Mouse (Mus musculus) brain, embryonic 18.5 days (tissue): Measurements from ENCODE around the gene Gfi1b.

Experiments used
- DNase-seq: peaks from one replicate; pipeline ENCODE4 v3.0.0-alpha.2; 2012; ENCODE audit warnings: low read depth, low spot score

Gfi1b gene

DNA sequence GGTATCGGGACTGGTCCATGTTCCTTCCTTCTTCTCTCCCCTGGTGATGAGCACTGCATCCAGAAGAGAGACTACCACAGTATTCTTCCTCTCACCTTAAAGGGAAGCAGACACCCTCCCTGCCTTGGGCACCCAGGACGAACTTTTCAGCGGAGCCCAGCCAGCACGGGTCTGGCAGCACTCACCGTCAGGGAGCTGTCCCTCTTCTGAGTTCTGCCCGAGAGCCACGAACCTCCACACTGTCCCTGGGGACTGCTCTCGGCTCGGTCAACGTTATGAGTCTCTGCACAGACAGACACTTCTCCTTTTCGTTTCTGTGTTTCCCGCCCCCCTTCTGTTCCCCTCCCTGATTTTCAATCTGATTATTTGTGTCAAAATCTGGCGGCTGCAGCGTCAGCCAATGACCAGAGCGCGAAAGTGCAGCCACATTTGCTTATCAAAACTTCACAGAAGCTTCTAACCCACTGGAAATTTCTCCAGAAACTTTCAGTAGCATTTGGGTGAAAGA, at the start of gene Gfi1b:
TSS of gene Gfi1b (minus strand) at position 319 of the 508 bp plus-strand sequence.
- DNase-seq = no peak

DNA sequence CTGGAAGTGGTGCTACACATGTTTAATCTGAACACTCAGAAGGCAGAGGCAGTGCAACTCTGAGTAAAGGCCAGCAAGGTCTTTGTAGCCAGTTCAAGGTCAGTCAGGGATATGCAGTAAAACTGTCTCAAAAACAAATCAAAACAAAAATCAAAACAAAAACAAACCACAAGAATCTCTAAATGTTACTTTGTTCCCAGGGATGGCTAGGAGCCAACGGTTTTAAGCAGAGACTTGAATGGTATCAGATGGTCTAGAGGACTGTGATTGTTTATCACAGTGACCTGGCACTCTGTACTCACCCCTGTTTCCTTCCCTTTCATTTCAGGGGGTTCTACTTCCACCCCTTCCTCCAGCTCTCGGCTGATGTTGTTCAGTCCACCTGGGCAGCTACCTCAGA, 49.7 kb upstream of the Gfi1b start:
- no peak for DNase-seq

DNA sequence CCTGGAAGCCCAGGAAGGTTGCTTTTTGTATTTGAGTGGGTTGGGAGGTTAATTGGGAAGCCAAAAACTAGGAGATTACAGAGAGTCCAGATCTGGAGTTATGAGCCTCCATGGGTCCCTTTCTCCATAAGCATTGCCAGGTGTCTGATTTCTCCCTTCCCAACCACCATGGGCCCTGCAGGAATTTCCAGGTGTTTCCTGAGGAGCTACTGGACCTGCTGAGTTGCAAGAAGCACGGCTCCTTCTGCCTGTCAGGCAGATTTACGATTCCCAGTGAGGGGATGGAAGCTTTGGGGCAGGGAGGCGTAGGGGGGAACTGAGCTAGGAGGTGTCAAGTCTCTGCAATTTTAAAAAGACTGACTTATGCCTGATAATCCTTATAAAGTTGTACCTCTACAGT, 44.0 kb upstream of the Gfi1b start:
- DNase-seq = no peak

DNA sequence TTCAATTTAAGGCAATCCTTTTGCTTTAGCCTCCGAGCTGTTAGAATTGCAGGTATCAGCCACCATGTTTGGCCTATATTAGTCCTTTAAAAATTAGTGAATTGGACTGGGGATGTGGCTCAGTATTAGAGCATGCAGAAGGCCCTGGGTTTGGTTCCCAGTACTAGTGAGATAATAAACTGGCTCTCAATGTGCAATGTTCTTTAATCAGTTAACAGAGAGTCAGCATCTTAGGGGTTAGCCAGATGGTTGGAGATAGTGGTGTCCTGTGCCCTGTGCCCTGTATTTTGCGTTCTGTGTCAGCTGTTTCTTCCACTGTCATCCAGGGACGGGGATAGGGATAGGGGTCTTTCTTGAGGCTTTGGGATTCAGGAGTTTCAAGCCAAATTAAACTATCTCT, 41.1 kb upstream of the Gfi1b start:
- no peak for DNase-seq

DNA sequence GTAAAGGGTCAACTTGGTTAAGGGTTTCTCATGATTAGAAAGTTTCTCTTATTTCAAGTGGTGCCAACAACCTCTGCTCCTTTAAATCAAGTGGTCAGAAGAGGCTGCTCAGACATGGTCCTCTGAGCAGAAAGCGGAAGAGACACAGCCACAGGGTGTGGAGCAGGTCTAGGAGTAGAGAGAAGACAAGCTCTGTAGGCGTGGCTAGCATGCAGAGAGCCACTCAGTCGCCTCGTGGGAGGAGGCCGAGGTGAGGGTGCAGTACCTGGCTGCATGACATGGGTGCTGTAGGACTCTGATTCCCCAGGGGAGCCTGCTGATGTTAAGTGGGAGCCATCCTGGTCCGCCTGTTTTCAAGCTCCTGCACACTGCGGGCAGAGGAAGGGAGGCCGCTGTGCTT, 34.4 kb upstream of the Gfi1b start:
- no peak for DNase-seq

DNA sequence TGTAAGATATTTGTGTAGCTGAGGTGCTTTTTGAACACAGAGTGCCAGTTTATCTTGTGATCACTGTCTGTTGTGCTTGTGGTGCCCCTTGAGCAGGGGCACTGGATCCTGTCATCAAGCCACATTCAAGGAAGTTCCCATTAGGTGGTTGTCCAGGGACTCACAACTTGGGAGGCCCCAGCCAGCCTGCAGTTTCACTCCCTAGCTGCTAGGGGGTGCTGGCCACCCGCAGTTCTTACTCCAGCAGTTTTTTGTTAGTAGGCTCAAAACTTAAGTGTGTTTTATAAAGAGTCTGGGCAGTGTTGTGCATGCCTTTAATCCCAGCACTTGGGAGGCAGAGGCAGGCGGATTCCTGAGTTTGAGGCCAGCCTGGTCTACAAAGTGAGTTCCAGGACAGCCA, 32.5 kb upstream of the Gfi1b start:
- no peak for DNase-seq

DNA sequence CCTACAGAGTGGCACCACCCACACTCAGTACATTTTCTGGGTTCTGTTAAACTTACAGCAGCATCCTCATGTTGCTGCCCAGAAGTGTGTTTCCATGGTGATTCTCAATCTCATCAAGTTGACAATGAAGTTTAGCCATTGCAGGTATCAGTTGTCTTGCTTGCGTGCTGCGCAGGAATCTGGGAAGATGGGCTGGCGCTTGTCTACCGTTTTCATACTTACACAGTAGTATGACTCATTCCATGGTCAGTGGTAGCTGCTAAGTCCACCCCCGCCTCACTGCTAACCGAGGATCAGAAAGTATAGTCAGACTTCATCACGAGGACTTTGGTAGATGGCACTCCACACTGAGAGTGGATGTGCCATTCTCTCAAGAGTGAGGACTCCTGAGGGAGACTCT, 31.6 kb upstream of the Gfi1b start:
- no peak for DNase-seq

DNA sequence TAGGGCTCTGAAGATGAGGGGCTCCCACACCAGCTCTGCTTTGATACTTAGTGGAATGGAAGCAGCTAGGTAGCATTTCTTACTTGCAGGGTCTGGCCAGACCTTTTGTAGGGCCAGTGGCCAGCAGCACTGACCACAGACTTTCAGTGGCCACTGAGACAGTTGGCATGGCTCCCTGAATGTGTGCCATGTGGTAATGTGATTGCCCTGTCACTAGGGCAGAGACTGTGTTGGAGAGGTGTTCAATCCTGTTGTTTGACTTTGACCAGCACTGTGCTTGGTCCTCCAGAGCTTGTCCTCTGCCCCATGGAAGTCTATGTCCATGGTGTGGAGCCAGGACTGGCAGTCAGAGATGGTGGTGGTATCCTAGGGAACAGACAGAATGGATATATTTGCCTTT, 28.7 kb upstream of the Gfi1b start:
- DNase-seq = no peak

DNA sequence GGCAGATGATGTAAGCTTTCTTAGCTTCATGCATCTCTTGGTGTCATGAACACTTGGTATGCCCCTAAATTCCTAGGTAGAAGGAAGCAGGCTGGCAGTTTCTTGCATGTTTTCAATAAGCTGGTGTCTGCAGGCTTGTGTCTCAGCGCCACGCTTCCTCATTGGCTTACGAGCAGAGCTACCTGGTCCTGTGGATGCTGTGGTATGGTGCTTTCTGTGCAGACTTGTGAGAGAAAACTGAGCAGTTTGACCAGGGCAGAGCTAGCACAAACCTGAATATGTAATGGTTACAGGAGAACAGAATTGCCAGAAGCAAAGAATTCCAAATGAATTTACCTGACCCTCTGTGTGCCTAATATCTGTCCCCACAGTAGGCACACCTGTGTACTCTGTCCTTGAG, 21.3 kb upstream of the Gfi1b start:
- no peak for DNase-seq

DNA sequence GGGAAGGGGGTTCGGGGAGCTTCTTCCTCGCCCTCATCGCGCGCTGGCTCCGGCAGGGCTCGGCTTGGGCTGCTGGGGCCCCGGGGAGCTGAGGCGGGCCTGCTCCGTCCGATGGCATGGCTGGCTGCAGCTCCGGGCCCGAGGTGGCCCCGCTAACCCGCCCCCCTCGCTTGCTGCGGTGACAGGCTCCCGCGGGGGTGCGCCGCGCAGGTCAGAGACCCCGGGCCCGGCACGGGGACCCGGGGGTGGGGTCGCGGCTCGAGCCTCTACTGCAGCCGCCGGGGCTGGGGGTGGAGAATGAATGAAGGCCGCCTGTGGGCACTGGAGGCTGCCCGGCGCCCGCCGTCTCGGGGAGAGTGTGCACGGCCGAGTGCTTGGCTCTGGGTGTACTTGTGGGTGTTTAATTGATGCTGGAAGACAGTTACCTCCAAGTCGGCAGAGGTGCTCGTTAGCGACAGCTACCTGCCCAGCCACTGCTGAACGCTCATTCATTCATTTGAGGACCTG, 19.7 kb upstream of the Gfi1b start:
- DNase-seq = no peak

DNA sequence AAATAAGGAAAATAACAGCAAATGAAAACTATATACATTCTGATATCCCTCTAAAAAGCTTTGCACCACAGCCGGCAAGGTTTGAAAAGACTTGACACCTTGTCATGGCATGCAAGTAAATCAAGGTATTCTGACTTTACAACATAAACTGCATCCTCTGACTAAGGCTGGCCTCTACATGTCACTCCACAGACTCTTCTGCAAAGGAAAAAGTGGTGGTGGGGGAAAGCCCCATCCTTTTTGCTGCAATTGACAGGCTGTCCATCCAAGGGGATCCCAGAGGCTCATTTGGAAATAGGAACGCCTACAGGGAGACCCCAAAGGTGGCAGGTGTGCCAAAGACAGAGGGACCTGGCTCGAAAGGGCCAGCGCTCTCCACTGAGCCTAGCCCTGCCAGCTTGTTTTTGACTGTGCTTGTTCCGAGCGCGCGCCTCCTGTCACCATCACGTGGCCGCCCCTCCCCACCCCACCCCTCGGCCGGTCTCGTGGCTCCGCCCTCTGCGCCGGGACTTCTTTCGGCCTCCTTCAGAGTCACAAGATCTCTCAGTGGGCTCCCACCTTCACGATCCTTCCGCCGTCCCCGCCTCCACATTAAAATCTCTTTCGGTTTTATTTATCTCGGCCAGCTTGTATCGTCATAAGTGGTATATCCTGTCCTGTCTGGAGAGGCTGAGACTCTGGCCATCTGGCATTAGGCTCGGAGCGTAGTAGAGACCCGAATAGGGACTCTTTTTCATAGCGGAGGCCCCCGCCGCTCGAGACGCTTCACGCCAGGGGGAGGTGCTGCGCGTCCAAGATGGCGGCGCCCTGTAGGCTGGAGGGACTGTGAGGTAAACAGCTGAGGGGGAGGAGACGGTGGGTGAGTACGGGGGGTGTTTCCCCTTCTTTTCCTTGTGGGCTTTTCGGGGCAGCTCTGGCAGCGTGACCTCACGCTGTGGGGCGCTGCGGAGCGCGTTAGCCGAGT, 19.0 kb upstream of the Gfi1b start, which contains the start of gene Tsc1:
TSS of gene Tsc1 (plus strand) at position 768 of the 964 bp plus-strand sequence.
- peak; percentile 92 for DNase-seq

DNA sequence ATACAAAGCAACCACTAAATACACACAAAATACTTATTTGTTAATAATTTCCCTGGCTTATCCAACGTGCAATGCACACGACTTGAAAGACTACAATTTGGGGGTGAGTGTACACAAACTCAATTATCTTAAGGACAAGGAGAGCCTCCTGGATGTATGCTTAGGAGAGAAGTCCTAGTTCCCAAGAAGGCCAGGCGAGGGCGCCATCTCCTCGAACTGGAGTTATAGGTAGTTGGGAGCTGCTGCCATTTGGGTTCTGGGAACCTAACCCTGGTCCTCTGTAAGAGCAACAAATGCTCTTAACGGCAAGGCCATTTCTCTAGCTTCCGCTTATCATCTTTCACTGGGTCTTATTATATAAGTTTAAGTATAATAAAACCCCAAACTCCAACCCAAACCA, 18.0 kb upstream of the Gfi1b start:
- no peak for DNase-seq

DNA sequence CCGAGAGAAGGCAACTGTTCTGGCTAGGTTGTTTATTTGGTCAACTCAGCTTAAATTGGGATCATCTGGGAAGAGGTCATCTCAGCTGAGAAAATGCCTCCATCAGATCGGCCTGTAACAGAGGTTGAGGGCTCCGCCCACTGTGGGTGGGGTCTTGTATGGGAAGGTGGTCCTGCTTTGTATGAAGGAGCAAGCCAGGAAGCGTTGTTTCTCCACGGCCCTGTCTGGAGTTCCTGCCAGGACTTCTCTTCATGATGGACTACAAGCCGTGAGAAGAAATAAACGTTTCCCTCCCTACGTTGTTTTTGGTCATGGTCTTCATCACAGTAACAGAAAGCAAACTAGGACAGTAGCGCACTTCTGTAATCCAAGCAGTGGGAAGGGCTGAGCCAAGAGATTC, 17.1 kb upstream of the Gfi1b start:
- DNase-seq = no peak

DNA sequence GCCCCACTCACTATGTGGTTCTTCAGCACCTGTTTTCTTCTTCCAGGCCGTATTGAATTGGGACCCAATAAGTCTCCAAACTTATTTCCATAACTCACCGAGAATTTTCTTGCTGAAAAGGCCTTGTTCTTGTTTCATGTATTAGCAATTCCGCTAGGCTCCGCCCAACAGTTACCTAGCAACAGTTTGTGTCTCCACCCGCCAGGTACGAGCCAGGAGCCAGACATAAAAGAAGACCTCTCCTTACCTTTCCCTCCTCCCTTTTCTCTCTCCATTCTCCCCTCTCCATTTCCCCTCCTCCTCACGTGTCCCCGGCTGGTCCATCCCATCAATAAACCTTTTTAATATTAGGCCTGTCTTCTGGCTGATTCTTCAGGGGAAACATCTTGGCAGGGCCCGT, 16.6 kb upstream of the Gfi1b start:
- no peak for DNase-seq

DNA sequence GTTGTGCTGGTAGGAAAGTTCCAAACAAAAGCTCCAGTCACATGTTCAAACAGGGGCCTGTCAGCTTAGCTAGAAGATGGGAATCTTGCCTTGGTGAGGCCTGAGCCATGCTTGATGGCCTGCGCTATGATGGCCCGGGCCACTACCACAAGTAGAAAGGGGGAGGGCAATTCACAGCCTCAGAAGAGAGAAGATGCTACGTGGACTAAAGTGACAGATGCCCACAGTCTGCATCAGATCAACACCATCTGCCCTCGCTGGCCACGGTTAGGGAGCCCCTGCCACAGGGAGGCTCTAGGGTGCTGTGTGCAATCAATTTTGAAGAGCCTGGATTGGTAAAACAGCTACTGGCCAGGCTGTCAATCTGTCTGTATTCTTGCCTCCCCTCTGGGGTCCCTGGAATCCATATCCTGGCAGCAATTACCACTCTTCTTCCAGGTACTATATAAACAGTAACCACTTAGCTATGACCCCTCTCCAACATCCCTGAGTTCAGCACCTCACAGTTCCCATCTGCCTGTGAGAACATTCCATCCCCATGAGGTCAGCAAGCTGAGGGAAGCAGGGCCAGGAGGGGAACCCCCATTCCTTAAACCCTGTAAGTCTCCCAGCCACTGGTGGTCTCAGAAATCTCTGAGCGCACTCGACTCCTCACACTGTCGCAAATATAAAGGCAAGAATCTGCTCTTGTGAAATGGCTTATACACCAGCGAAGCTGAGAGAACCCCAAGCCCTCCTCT, 15.5 kb upstream of the Gfi1b start:
- no peak for DNase-seq

DNA sequence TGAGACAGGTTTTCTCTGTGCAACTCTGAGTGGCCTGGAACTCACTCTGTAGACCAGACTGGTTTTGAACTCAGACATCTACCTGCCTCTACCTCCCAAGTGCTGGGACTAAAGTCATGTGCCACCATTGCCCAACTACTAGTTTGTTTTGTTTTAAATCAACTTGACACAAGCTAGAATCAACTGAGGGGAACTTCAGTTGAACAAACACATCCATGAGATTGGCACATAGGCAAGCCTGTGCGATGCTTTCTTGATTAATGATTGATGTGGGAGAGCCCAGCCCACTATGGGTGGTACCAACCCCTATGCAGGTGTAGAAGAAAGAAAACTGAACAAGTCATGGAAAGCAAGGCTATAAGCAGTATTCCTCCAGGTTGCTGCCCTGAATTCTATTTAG, 13.4 kb upstream of the Gfi1b start:
- DNase-seq = no peak

DNA sequence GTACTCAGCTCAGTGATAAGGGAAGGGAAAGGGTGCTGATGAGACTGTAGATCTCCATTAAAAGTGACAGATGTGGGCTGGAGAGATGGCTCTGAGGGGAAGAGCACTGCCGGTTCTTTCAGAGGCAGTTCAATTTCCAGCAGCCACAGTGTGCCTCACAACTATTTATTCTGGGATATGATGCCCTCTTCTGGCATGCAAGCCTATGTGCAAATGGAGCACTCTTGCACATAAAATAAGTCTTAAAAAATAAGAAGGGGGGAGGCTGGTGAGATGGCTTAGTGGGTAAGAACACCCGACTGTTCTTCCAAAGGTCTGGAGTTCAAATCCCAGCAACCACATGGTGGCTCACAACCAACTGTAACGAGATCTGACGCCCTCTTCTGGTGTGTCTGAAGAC, 11.4 kb upstream of the Gfi1b start:
- no peak for DNase-seq

DNA sequence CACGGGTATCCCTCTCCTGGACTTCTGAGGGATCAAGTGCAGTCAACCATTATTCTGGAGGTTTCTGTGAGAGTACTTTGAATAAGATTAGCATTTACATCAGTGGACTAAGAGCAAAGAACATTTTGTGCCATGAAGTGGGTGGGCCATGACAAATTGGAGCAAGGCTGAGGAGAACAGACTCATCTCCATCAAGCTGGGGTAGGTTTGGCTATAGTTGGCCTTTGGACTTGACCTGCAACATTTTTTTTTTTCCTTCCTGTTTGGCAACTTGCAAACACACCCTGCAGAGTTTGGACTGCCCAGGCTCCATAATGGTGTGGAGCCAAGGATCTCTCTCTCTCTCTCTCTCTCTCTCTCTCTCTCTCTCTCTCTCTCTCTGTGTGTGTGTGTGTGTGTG, 10.8 kb upstream of the Gfi1b start:
- DNase-seq = no peak

DNA sequence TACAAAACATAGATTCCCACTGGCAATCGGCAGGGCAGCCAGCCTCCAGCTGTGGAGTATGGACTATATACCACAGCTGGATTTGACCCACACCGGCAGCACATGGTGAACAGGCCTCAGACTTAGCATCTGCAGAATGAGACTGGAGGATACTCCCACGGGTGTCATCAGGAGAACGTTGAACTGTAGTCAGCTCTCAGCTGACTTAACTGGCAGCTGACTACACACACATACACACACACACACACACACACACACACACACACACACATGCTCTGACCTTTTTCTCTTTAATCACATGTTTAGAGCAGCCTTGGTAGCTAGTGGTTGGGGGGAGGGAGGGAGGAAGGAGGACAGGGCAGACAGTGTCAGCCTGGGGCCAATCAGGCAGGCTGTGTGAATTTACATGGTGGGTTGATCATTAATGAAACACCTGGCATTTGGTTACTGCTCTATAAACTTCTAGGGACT, 8.2 kb upstream of the Gfi1b start:
- no peak for DNase-seq

DNA sequence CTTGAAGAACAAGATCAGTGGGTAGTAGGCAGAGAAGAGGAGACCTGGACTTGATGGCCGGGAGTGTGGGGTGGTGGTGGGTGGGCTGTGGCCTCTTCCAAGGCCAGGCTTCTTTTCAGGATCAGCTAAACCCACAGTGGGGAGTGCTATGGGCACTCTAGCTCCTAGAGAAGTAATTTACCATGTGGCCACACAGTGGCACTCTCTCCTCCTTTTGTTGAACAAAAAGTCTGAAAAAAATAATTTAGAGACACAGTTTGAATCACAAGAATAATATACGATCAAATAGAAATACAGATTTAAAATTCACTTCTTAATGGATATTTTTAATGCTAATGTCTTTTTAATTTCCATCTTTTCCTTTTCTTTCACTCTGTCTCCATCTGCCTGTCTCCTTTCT, 6.3 kb upstream of the Gfi1b start:
- DNase-seq = no peak

DNA sequence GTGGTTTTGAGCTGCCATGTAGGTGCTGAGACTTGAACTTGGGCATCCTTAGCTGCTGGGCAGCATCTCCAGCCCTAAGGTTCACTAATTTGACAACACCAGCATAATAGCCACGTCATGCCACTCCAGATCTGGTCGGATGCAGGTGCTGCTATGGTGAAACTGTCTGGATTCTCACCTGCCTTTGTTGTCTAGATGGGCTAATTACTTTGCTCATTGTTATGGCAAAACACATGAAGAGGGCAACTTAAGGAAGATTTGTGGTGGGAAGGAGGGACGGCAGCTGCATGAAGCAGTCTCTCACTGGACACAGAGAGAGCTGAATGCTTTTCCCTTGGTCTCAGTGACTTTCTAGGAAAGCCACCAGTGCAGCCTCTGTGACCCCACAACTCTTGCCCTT, 4.3 kb upstream of the Gfi1b start:
- no peak for DNase-seq

DNA sequence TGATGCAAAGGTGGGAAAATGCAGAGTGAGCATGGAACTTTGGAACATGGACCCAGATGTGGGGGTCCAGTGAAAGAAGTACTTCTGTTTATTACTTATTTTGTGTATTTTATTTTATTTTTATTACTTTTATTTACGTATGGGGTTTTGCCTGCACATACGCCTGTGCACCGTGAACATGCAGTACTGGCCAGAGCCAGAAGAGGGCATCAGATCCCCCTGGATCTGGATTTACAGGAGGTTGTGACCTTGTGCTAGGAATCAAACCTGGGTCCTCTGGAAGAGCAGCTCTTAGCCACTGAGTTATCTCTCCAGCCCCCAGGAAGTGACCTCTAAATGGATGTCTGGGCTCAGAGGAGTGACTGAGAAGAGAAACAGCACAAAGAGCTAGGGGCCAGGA, 3.1 kb upstream of the Gfi1b start:
- no peak for DNase-seq
